Mouse (Mus musculus): ENCODE measurements around the gene Trim43a. TPM values are rescaled to one million over a fixed set of nuclear protein-coding genes. Genes with fewer than 3 reads are reported as not detected.
"Not testable (repeated sequence)": the region's sequence is repeated elsewhere in the genome, so short reads cannot be mapped to it uniquely, and the experiment has no call there.

The Trim43a gene
- 0.09 TPM in 1 of 2 replicates, not detected in the other for polyA plus RNA-seq (2016; fragmentation: Nextera tagmentation; extraction: Ambion mirVana)

DNA sequence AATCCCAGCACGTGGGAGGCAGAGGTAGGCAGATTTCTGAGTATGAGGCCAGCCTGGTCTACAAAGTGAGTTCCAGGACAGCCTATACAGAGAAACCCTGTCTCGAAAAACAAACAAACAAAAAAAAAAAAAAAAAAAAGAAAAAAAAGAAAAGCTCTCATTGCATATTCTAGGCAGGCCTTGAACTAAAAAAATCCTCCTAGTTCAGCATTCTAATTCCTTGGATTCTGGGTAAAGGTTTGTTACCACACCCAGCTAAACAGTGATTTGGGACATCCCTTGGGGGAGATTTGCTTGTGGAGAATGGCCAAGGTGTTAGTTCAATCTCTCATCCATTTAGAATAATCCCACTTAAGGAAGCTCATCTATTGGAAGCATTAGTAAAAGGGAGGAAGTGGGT lies at the start of gene Trim43a:
TSS of gene Trim43a (plus strand) at position 301 of the 400 bp plus-strand sequence.
- not testable (repeated sequence) for H3K9me3 ChIP-seq; H3K27me3 ChIP-seq; ATAC-seq (ENCODE audit: low FRiP score, low read depth); H3K27ac ChIP-seq (replicated peaks); H3K36me3 ChIP-seq; H3K4me3 ChIP-seq; H3K4me2 ChIP-seq (replicated peaks); H3K4me1 ChIP-seq; H3K9ac ChIP-seq (replicated peaks)
- 84% methylated on average over 2 of the region's 2 CpGs for WGBS

DNA sequence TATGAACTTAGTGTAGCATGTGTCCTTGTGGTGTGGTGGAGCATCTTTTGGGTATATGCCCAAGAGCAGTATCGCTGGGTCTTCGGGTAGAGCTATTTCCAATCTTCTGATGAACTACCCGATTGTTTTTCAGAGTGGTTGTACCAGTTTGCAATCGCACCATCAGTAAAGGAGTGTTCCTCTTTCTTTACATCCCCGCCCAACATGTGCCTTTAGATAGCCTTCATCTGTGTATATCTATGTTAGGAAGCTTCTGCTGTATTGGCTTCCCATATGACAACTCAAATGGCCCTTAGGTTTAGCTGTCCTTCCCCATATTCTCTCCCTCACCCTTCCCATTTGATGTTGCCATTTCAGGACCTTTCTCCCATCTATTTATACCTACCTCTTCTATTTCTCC lies 46.6 kb upstream of the Trim43a start:
- Histone ChIP-seq H3K4me3 (no peak overlapping the region), H3K36me3 (no peaks in the 10 kb centered on the region), H3K27ac (replicated peaks) (no peak overlapping the region), H3K4me2 (replicated peaks) (no peak overlapping the region), H3K27me3 (no peaks in the 10 kb centered on the region), H3K9ac (replicated peaks) (no peak overlapping the region), H3K4me1 (no peaks in the 10 kb centered on the region), H3K9me3 (no peaks in the 10 kb centered on the region)
- WGBS = 85% methylated on average over 5 of the region's 5 CpGs
- no peak for ATAC-seq (ENCODE audit: low FRiP score, low read depth)

DNA sequence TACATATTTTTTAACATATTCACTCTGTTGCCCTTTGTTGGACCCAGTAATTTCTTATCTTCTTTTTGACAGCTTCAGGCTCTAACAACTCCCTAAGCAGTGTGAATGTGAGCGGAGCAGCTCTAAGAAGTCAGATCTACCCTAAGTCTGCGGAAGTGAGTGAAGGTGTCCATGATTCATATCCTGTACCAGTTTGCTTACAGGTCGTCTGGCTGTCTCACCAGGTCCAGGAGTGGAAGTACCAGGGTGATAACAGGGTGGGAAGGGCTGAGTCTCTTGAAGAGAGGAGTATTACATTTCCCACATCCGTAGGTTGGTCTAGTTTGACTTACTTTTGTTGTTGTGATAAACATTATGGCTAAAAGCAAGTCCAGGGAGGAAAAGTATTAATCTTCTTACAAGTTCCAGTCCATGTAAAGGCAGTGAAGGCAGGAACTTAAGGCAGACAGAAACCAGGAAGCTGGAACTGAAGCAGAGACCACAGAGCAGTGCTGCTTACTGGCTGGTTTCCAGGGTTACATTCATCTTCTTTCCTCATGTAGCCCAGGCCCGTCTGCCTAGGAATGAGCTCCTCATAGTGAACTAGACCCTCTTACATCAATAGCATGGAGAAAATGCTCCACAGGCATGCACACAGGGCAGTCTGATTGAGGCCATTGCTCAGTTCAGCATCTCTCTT lies 41.0 kb upstream of the Trim43a start:
- H3K4me1 ChIP-seq = no peaks in the 10 kb centered on the region
- H3K27ac ChIP-seq (replicated peaks) = no peak overlapping the region
- H3K9me3 ChIP-seq = no peaks in the 10 kb centered on the region
- H3K4me2 ChIP-seq (replicated peaks) = no peak overlapping the region
- no peak for ATAC-seq (ENCODE audit: low FRiP score, low read depth)
- H3K36me3 ChIP-seq = no peaks in the 10 kb centered on the region
- no peak overlapping the region for H3K4me3 ChIP-seq
- 74% methylated on average over 5 of the region's 5 CpGs for WGBS
- no peaks in the 10 kb centered on the region for H3K27me3 ChIP-seq
- H3K9ac ChIP-seq (replicated peaks) = no peak overlapping the region

DNA sequence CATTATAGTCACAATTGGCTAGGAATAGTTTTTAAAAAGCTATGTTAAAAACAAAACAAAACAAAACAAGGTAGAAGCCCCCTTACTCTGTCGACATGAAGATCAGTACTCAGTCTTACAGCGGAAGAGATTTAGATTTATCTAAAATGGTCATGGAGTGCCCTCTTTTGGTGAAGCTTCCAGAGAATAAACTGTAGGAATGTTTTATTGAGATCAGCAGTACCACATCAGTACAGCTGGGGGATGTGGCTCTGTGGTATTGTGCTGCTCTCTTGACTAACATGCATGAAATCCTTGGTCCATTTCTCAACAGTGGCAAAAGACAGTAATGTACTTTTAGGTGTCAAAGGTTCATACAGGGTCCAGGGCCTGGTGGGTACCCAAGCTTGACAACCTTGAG lies 37.9 kb upstream of the Trim43a start:
- Histone ChIP-seq H3K4me1 (no peaks in the 10 kb centered on the region), H3K27ac (replicated peaks) (no peak overlapping the region), H3K4me3 (no peak overlapping the region), H3K4me2 (replicated peaks) (no peak overlapping the region), H3K9ac (replicated peaks) (no peak overlapping the region), H3K9me3 (no peaks in the 10 kb centered on the region), H3K27me3 (no peaks in the 10 kb centered on the region), H3K36me3 (no peaks in the 10 kb centered on the region)
- WGBS = 42% methylated on average over 2 of the region's 2 CpGs
- no peak for ATAC-seq (ENCODE audit: low FRiP score, low read depth)

DNA sequence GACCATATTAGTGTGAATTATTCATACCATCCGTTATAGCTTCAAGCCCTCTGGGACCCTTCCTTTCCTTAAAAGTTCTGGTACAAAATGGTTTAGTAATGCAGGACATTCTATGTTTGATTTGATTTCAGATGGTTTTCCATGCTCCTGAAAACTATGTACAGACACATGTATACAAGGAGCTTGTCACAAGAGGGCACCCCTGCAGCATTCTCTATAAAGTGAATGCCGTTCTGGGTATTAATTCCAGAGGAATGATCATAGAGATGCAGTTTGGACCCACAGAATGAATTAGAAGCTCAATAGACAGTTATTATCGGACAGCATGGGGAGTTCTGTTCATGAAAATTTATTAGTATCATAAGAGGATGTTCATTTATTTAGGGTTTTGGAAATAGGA lies 35.2 kb upstream of the Trim43a start:
- no peaks in the 10 kb centered on the region for H3K9me3 ChIP-seq
- no peak overlapping the region for H3K4me2 ChIP-seq (replicated peaks)
- H3K27ac ChIP-seq (replicated peaks) = no peak overlapping the region
- H3K9ac ChIP-seq (replicated peaks) = no peak overlapping the region
- H3K27me3 ChIP-seq = no peaks in the 10 kb centered on the region
- no peak for ATAC-seq (ENCODE audit: low FRiP score, low read depth)
- H3K36me3 ChIP-seq = no peaks in the 10 kb centered on the region
- no peak overlapping the region for H3K4me3 ChIP-seq
- WGBS = 36% methylated on average over 3 of the region's 3 CpGs
- peaks cover 17% of the 10 kb centered on the region for H3K4me1 ChIP-seq

DNA sequence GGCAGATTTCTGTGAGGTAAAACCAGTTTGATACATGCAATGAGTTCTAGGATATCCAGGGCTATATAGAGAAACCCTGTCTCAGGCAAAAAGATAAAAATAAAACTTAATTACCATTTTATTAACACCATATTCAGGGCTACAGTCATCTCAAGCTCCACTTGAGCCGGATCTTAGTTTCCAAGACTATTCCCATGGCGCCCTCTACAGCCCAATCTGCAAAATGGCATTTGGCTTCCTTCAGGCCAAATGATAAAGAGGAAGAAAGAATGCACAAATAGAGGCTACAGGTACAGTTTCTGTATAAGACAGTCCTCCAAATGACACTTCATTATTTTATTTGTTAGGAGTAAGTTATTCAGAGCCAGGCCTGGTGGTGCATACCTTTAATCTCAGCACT lies 34.5 kb upstream of the Trim43a start:
- 4% methylated on average over 2 of the region's 2 CpGs for whole genome bisulfite sequencing
- H3K9me3 ChIP-seq = no peaks in the 10 kb centered on the region
- 0 out of 2 replicates have a peak, but pooled peaks have one; percentile 11 for ATAC-seq (ENCODE audit: low FRiP score, low read depth)
- H3K4me2 ChIP-seq (replicated peaks) = no peak overlapping the region
- no peaks in the 10 kb centered on the region for H3K36me3 ChIP-seq
- H3K27ac ChIP-seq (replicated peaks) = no peak overlapping the region
- H3K9ac ChIP-seq (replicated peaks) = no peak overlapping the region
- H3K4me1 ChIP-seq = peaks cover 17% of the 10 kb centered on the region
- H3K4me3 ChIP-seq = no peak overlapping the region
- H3K27me3 ChIP-seq = no peaks in the 10 kb centered on the region

DNA sequence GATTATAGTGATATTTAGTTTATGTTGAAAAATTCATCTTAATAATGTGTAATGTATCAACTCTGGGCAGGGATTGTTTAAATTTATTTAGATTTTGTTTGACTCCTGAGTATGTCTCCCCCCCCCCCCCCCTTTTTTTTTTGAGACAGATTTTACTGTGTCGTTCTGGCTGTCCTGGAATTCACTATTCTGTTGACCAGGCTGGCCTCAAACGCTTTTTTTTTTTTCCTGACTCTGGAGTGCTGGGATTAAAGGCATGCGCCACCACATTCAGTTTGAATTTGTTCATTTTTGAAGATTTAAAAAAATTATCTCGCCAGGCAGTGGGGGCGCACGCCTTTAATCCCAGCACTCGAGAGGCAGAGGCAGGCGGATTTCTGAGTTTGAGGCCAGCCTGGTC lies 34.0 kb upstream of the Trim43a start:
- WGBS = 71% methylated on average over 8 of the region's 8 CpGs
- H3K36me3 ChIP-seq = no peaks in the 10 kb centered on the region
- H3K9me3 ChIP-seq = no peaks in the 10 kb centered on the region
- no peak overlapping the region for H3K27ac ChIP-seq (replicated peaks)
- no peaks in the 10 kb centered on the region for H3K27me3 ChIP-seq
- H3K4me3 ChIP-seq = no peak overlapping the region
- H3K4me2 ChIP-seq (replicated peaks) = no peak overlapping the region
- H3K4me1 ChIP-seq = peaks cover 17% of the 10 kb centered on the region
- no peak overlapping the region for H3K9ac ChIP-seq (replicated peaks)
- ATAC-seq (ENCODE audit: low FRiP score, low read depth) = no peak

DNA sequence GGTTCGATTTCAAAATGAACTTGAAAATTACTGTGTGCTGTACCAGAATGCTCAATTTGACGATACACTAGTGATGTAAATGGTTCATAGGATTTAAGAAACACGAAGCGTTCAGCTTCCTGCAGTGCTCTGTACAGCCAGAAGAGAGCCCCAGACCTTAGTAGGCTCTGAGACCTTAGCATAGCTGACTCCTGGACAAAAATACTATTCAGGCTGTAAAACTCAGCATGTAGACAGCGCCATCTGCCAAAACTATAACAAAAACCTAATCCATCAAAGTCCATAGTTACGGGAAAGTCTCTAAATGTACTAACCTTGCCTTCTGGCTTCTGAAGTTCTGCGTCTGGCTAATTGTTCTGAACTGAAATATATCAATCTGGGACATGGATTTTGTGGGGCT lies 33.4 kb upstream of the Trim43a start:
- no peaks in the 10 kb centered on the region for H3K9me3 ChIP-seq
- 0 out of 2 replicates have a peak, but pooled peaks cover under 1% of the 10 kb centered on the region for H3K36me3 ChIP-seq
- H3K4me1 ChIP-seq = peaks cover 17% of the 10 kb centered on the region
- no peak overlapping the region for H3K27ac ChIP-seq (replicated peaks)
- WGBS = 38% methylated on average over 7 of the region's 7 CpGs
- peak overlapping the region; percentile 66 for H3K4me2 ChIP-seq (replicated peaks)
- no peaks in the 10 kb centered on the region for H3K27me3 ChIP-seq
- H3K4me3 ChIP-seq = peak overlapping the region; percentile 77
- peak; percentile 38; the same call in 1 of the 2 replicates for ATAC-seq (ENCODE audit: low FRiP score, low read depth)
- H3K9ac ChIP-seq (replicated peaks) = no peak overlapping the region

DNA sequence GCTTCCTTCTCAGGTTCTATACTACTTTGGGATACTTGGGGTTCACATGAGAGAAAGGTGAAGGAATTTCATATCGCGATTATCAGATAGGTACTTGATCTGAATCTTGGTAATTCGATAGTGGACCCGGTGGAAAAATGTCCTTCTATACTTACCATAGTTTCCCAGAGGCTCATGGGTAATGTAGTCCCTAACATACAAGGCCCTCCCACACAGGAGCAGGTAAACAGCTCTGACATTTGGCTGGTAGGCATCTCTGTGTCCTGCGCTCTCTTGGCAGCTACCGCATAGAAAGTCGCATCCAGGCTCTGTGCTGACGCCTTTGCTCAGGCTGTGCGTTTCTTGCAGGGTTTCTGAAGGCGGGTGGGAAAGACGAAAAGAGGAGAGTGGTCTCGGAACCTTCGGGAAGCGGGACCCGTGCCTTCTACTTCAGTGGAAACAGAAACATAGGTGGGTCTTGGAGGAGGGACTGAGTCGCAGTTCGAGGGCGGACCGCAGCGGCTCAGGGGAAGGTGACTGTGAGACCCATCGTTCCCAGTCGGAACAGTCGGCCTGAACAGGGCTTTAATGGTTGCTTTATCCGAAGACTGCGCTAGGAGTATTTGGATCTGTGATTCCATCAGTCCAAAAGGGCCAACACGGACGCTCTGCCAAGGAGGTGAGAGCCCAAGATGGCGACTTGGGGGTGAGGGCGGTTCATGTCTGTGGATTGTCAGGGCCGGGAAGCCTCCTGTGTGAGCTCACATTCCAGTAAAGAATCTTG lies 32.7 kb upstream of the Trim43a start, which contains the start of gene Zfp949:
TSS of gene Zfp949 (plus strand) at position 170 of the 763 bp plus-strand sequence.
- peak; percentile 93 for ATAC-seq (ENCODE audit: low FRiP score, low read depth)
- H3K27me3 ChIP-seq = no peaks in the 10 kb centered on the region
- H3K4me1 ChIP-seq = peaks cover 17% of the 10 kb centered on the region
- under 1% methylated on average over 30 of the region's 30 CpGs for WGBS
- H3K9me3 ChIP-seq = no peaks in the 10 kb centered on the region
- peak within 1 kb of the TSS; percentile 77 for H3K4me3 ChIP-seq
- H3K9ac ChIP-seq (replicated peaks) = peak within 1 kb of the TSS; percentile 71
- H3K36me3 ChIP-seq = 0 out of 2 replicates have a peak, but pooled peaks cover 8% of the 10 kb centered on the region
- H3K27ac ChIP-seq (replicated peaks) = peak within 1 kb of the TSS; percentile 70
- H3K4me2 ChIP-seq (replicated peaks) = peak within 1 kb of the TSS; percentile 66

DNA sequence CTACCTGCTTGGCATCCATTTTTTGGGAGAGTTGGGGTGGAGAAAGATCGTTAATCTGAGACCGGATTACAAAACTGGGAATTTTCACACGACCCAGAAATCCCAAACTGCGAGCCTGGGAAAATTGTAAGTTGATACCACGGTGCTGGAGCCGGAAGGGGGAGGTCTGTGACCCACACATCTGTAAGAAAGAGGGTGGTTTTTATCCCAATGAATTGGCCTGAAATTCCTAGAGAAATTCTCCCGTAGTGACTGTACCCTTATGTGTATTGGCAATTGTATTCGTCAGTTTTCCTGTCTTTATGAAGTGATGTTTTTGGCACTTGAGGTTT lies 32.1 kb upstream of the Trim43a start:
- H3K4me3 ChIP-seq = peak overlapping the region; percentile 77
- 9% methylated on average over 8 of the region's 8 CpGs for WGBS
- H3K4me2 ChIP-seq (replicated peaks) = peak overlapping the region; percentile 66
- ATAC-seq (ENCODE audit: low FRiP score, low read depth) = no peak
- H3K27me3 ChIP-seq = no peaks in the 10 kb centered on the region
- H3K9me3 ChIP-seq = no peaks in the 10 kb centered on the region
- H3K4me1 ChIP-seq = peaks cover 17% of the 10 kb centered on the region
- H3K27ac ChIP-seq (replicated peaks) = peak overlapping the region; percentile 70
- 0 out of 2 replicates have a peak, but pooled peaks cover 10% of the 10 kb centered on the region for H3K36me3 ChIP-seq
- H3K9ac ChIP-seq (replicated peaks) = peak overlapping the region; percentile 71

DNA sequence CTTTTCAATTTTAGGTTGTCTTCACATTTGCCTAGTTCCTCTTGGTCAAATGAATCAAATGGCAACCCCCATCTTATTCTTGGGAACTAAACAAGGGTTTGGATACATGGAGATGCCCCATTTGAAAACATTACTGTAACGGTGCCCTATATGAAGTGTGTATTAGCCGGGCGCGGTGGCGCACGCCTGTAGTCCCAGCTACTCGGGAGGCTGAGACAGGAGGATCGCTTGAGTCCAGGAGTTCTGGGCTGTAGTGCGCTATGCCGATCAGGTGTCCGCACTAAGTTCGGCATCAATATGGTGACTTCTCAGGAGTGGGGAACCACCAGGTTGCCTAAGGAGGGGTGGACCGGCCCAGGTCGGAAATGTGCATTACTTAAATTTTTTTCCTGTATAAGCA lies 27.6 kb upstream of the Trim43a start:
- WGBS = 97% methylated on average over 14 of the region's 14 CpGs
- Histone ChIP-seq H3K9me3 (no peaks in the 10 kb centered on the region), H3K4me2 (replicated peaks) (no peak overlapping the region), H3K4me1 (peaks cover 17% of the 10 kb centered on the region), H3K4me3 (no peak overlapping the region), H3K36me3 (peaks cover 17% of the 10 kb centered on the region; the same call in 1 of the 2 replicates), H3K9ac (replicated peaks) (no peak overlapping the region), H3K27ac (replicated peaks) (no peak overlapping the region), H3K27me3 (no peaks in the 10 kb centered on the region)
- ATAC-seq (ENCODE audit: low FRiP score, low read depth) = no peak

DNA sequence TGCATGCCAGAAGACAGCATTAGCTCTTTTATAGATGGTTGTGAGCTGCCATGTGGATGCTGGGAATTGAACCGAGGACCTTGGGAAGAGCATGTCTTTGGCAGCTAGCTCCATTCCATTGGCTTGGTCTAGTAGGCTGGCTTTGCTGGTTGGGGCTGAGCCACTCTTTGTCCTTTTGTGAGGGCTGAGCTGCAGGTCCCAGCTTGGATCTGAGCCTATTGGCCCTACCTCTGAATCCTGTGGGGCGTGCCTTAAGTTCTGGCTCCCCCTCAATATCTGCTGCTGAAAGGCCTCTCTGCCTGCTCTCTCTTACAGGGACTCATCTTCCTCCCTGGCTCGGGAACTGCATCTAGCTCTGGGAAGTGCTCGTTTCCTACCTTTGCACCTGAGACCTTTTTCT lies 22.5 kb upstream of the Trim43a start:
- Histone ChIP-seq H3K27ac (replicated peaks) (no peak overlapping the region), H3K9ac (replicated peaks) (no peak overlapping the region), H3K4me3 (no peak overlapping the region), H3K27me3 (no peaks in the 10 kb centered on the region), H3K4me2 (replicated peaks) (no peak overlapping the region), H3K36me3 (peaks cover 30% of the 10 kb centered on the region), H3K9me3 (no peaks in the 10 kb centered on the region), H3K4me1 (no peaks in the 10 kb centered on the region)
- WGBS = 91% methylated on average over 4 of the region's 4 CpGs
- ATAC-seq (ENCODE audit: low FRiP score, low read depth) = no peak
